Mouse (Mus musculus): ENCODE measurements at regions not wholly inside any gene's neighbourhood (a gene's known extent, or its start where the extent isn't known, plus 50 kb on each side); places are given as distances from the start of the nearest gene placed in this dataset.

DNA sequence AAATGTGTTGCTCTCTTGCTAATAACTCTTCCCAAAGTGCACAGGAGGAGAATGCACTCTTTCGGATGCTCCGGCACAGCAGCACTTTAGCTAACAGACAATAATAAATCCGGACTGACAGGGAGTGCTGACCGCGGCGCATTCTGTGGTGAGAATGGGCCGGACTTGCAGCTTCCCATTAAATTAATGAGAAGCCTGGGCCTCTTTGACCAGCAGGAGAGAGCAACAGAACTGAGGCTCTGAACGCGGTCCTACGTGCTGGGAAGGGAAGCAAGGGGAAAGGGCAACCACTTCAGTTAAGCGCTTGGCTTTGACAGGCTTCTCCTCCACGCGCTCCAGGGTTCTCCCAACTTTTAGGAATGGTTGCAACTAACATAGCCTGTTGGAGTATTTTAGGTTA lies 117.2 kb upstream of the Usp25 start:
- TF ChIP-seq CTCF (IDR thresholded peaks at IDR 0.05; ENCODE audit: borderline replicate concordance, insufficient read depth, low read depth, low read length), result no peak
- no peak for TF ChIP-seq POLR2A (IDR thresholded peaks at IDR 0.05; ENCODE audit: borderline replicate concordance, insufficient read depth, low read length)

Measured in cerebellum, adult 2 months (tissue).